Mouse (Mus musculus) adipocyte (in vitro differentiated cells): Measurements from ENCODE around the gene Slit3.

ENCODE experiments used
- DNase-seq: peaks from one replicate; pipeline ENCODE4 v3.0.0-alpha.2; 2016; ENCODE audit warnings: low spot score

The Slit3 gene

GRCm38 (mm10) chr11:35627815-35628214 lies 506.8 kb downstream of the Slit3 start:
- DNase-seq, result peak; percentile 30

GRCm38 (mm10) chr11:35632262-35632661 lies 511.2 kb downstream of the Slit3 start:
- no peak for DNase-seq

GRCm38 (mm10) chr11:35637102-35637501 lies 516.1 kb downstream of the Slit3 start:
- DNase-seq, result no peak

- no peak for DNase-seq
These were observed 517.9 kb downstream of the Slit3 start for GRCm38 (mm10) chr11:35638862-35639384.

- no peak for DNase-seq
These were observed 518.4 kb downstream of the Slit3 start for GRCm38 (mm10) chr11:35639428-35639827.

- DNase-seq, result no peak
These were observed 530.3 kb downstream of the Slit3 start for GRCm38 (mm10) chr11:35651286-35651685.

- no peak for DNase-seq
These were observed 534.8 kb downstream of the Slit3 start for GRCm38 (mm10) chr11:35655836-35656235.

GRCm38 (mm10) chr11:35657582-35657981 lies 536.6 kb downstream of the Slit3 start:
- DNase-seq, result no peak

GRCm38 (mm10) chr11:35660967-35661366 lies 539.9 kb downstream of the Slit3 start:
- DNase-seq, result no peak

GRCm38 (mm10) chr11:35662945-35663344 lies 541.9 kb downstream of the Slit3 start:
- DNase-seq, result no peak

- no peak for DNase-seq
These were observed 542.6 kb downstream of the Slit3 start for GRCm38 (mm10) chr11:35663661-35664060.

GRCm38 (mm10) chr11:35664991-35665390 lies 544.0 kb downstream of the Slit3 start:
- peak; percentile 60 for DNase-seq

GRCm38 (mm10) chr11:35667428-35667827 lies 546.4 kb downstream of the Slit3 start:
- DNase-seq, result no peak

- no peak for DNase-seq
These were observed 547.1 kb downstream of the Slit3 start for GRCm38 (mm10) chr11:35668138-35668537.

GRCm38 (mm10) chr11:35668750-35669149 lies 547.7 kb downstream of the Slit3 start:
- no peak for DNase-seq

- no peak for DNase-seq
These were observed 548.5 kb downstream of the Slit3 start for GRCm38 (mm10) chr11:35669536-35669935.

GRCm38 (mm10) chr11:35670181-35670580 lies 549.2 kb downstream of the Slit3 start:
- no peak for DNase-seq

GRCm38 (mm10) chr11:35670746-35671145 lies 549.7 kb downstream of the Slit3 start:
- DNase-seq, result no peak

- no peak for DNase-seq
These were observed 552.0 kb downstream of the Slit3 start for GRCm38 (mm10) chr11:35673050-35673449.

GRCm38 (mm10) chr11:35674242-35674641 lies 553.2 kb downstream of the Slit3 start:
- DNase-seq, result no peak

GRCm38 (mm10) chr11:35676744-35677143 lies 555.7 kb downstream of the Slit3 start:
- DNase-seq, result no peak

- no peak for DNase-seq
These were observed 559.0 kb downstream of the Slit3 start for GRCm38 (mm10) chr11:35679976-35680375.

- no peak for DNase-seq
These were observed 566.3 kb downstream of the Slit3 start for GRCm38 (mm10) chr11:35687316-35687715.

GRCm38 (mm10) chr11:35690515-35691281 lies 569.7 kb downstream of the Slit3 start:
- DNase-seq, result no peak
